Mouse (Mus musculus): ENCODE results near the gene Copg2. TPM values are rescaled to one million over a fixed set of nuclear protein-coding genes. Genes with fewer than 3 reads are reported as not detected.

Copg2 gene
- polyA plus RNA-seq, 1 experiment from 2014 or later = 21.1 TPM

GRCm38 (mm10) chr6:30734988-30735727 is 161.4 kb downstream of the Copg2 start:
- no peak for DNase-seq (ENCODE audit: low spot score)

- no peak for DNase-seq (ENCODE audit: low spot score)
Measured at GRCm38 (mm10) chr6:30734465-30734864, 162.1 kb downstream of the Copg2 start.

GRCm38 (mm10) chr6:30732571-30733130 is 163.9 kb downstream of the Copg2 start:
- DNase-seq (ENCODE audit: low spot score) = no peak

GRCm38 (mm10) chr6:30730301-30730971 is 166.2 kb downstream of the Copg2 start:
- DNase-seq (ENCODE audit: low spot score) = no peak

- no peak for DNase-seq (ENCODE audit: low spot score)
Measured at GRCm38 (mm10) chr6:30723331-30723730, 173.3 kb downstream of the Copg2 start, which contains the start of gene Mest. TSS of gene Mest (plus strand) at chr6:30723547.

GRCm38 (mm10) chr6:30722385-30723164 is 174.0 kb downstream of the Copg2 start:
- no peak for DNase-seq (ENCODE audit: low spot score)

- DNase-seq (ENCODE audit: low spot score) = no peak
Measured at GRCm38 (mm10) chr6:30716796-30717195, 179.8 kb downstream of the Copg2 start.

- DNase-seq (ENCODE audit: low spot score) = no peak
Measured at GRCm38 (mm10) chr6:30714891-30715471, 181.6 kb downstream of the Copg2 start.

GRCm38 (mm10) chr6:30713896-30714295 is 182.7 kb downstream of the Copg2 start:
- DNase-seq (ENCODE audit: low spot score) = no peak

GRCm38 (mm10) chr6:30713455-30713854 is 183.1 kb downstream of the Copg2 start:
- DNase-seq (ENCODE audit: low spot score) = no peak

GRCm38 (mm10) chr6:30712484-30712883 is 184.1 kb downstream of the Copg2 start:
- DNase-seq (ENCODE audit: low spot score) = no peak

- DNase-seq (ENCODE audit: low spot score) = no peak
Measured at GRCm38 (mm10) chr6:30711365-30711763, 185.2 kb downstream of the Copg2 start.

GRCm38 (mm10) chr6:30710371-30711364 is 185.9 kb downstream of the Copg2 start:
- no peak for DNase-seq (ENCODE audit: low spot score)

- no peak for DNase-seq (ENCODE audit: low spot score)
Measured at GRCm38 (mm10) chr6:30709115-30709514, 187.5 kb downstream of the Copg2 start.

- no peak for DNase-seq (ENCODE audit: low spot score)
Measured at GRCm38 (mm10) chr6:30703977-30704602, 192.5 kb downstream of the Copg2 start.

GRCm38 (mm10) chr6:30703476-30703875 is 193.1 kb downstream of the Copg2 start:
- no peak for DNase-seq (ENCODE audit: low spot score)

GRCm38 (mm10) chr6:30702881-30703280 is 193.7 kb downstream of the Copg2 start:
- no peak for DNase-seq (ENCODE audit: low spot score)

- DNase-seq (ENCODE audit: low spot score) = no peak
Measured at GRCm38 (mm10) chr6:30700182-30700581, 196.4 kb downstream of the Copg2 start.

GRCm38 (mm10) chr6:30698036-30698435 is 198.6 kb downstream of the Copg2 start:
- no peak for DNase-seq (ENCODE audit: low spot score)

All from thymus, postnatal 0 days (tissue).